15 mouse cellular contexts compared by ENCODE assay signal in the genomic region with DNA sequence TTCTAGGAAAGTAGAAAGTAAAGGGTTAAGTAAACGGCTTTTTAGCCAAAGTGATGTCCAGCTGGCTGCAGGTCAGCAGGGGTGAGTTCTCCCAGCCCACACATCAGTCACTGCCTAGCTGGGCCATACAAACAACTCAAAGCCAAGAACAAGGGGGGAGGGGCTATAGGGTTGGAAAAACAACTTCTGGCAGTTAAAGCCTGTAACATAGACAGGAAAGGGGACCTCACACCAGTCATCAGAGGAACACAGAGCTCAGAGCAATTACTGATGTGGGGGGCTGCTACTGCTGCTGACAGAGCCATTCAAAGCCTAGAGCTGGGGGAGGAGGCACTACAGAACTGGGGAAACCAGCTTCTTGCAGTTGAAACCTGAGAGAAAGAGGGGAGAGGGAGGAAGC. TPM values are rescaled to one million over a fixed set of nuclear protein-coding genes. Genes with fewer than 3 reads are reported as not detected.
DNase-seq lines count a peak whose midpoint lies in the region; ATAC-seq lines count a peak whose summit lies in the region.
"Had no signal": no experiment of that assay in that cellular context is flagged by ENCODE, and none has a peak within 500 bp of the region (broad histone marks: within the 10 kb centered on the region; RNA-seq: fewer than 3 reads in every experiment).

No protein-coding gene starts in this region.

- no peak for DNase-seq in heart, postnatal 14 days
- peak; percentile 32 to 46 for DNase-seq in kidney, postnatal 4 days
- no peak for DNase-seq in kidney, adult 8-10 months
- DNase-seq in embryo, embryonic 10 days (ENCODE audit: low spot score), result peak; percentile 70
- peak; percentile 61 for DNase-seq in mesoderm, embryonic 11.5 days (ENCODE audit: low read depth, low spot score)
- DNase-seq in adrenal gland, adult 8-10 months, result no peak
- no peak for DNase-seq in gastrocnemius, postnatal 10 days
- DNase-seq: thymus, postnatal 14 days had no signal

- H3K9ac ChIP-seq in heart, embryonic 15.5 days, result no peak overlapping the region
- H3K9ac ChIP-seq: hindbrain, embryonic 15.5 days had no signal

- no peak overlapping the region for H3K27ac ChIP-seq in heart, embryonic 15.5 days
- H3K27ac ChIP-seq: hindbrain, embryonic 15.5 days had no signal

- H3K4me3 ChIP-seq in heart, embryonic 15.5 days, result no peak overlapping the region
- H3K4me3 ChIP-seq: hindbrain, embryonic 15.5 days had no signal

- H3K9me3 ChIP-seq in heart, embryonic 15.5 days (replicated peaks), result peaks cover 11% of the 10 kb centered on the region; the same call in 1 of the 2 replicates
- H3K9me3 ChIP-seq: hindbrain, embryonic 15.5 days had no signal

- intact Hi-C loops in heart, postnatal 14 days (cut with DNase I), result no loop called here

- WGBS in heart, embryonic 15.5 days, result 19% methylated on average over 1 of the region's 1 CpGs

- no peaks in the 10 kb centered on the region for H3K36me3 ChIP-seq in heart, embryonic 15.5 days
- H3K36me3 ChIP-seq: hindbrain, embryonic 15.5 days had no signal

- H3K4me1 ChIP-seq in heart, embryonic 15.5 days (replicated peaks), result no peaks in the 10 kb centered on the region
- H3K4me1 ChIP-seq: hindbrain, embryonic 15.5 days had no signal

- no peak overlapping the region for H3K4me2 ChIP-seq in heart, embryonic 15.5 days
- H3K4me2 ChIP-seq: hindbrain, embryonic 15.5 days had no signal

- ATAC-seq in heart, embryonic 15.5 days (replicated peaks; ENCODE audit: insufficient number of reproducible peaks, insufficient read depth, low FRiP score, low read depth), result 0 out of 2 replicates have a peak, but pooled peaks have one; percentile 14

- no peaks in the 10 kb centered on the region for H3K27me3 ChIP-seq in heart, embryonic 15.5 days
- H3K27me3 ChIP-seq: hindbrain, embryonic 15.5 days had no signal

RNA-seq across cellular contexts. Expression of a gene that starts 7.2 kb away (rescaled TPM):
- polyA plus RNA-seq in heart, embryonic 15.5 days (2015; fragmentation: Nextera tagmentation; extraction: Ambion mirVana), result not detected in 2 replicates
- not detected for total RNA-seq in heart, postnatal 14 days (2021)
- not detected for total RNA-seq in adrenal gland, adult 8-10 months (2022)
- total RNA-seq in gastrocnemius, postnatal 10 days (2021), result not detected
- total RNA-seq: gastrocnemius, postnatal 4 days; layer of hippocampus, adult 8-10 months; left cerebral cortex, adult 8-10 months; liver, adult 2 months had no signal
- polyA plus RNA-seq: heart, embryonic 14.5 days; hindbrain, embryonic 15.5 days; liver, adult 2 months had no signal

RNA-seq across cellular contexts. Expression of a gene that starts 17.4 kb away (rescaled TPM):
- not detected in 2 replicates for polyA plus RNA-seq in heart, embryonic 15.5 days (2015; fragmentation: Nextera tagmentation; extraction: Ambion mirVana)
- not detected for total RNA-seq in heart, postnatal 14 days (2021)
- not detected for total RNA-seq in adrenal gland, adult 8-10 months (2022)
- not detected for total RNA-seq in gastrocnemius, postnatal 10 days (2021)
- total RNA-seq: gastrocnemius, postnatal 4 days; layer of hippocampus, adult 8-10 months; left cerebral cortex, adult 8-10 months; liver, adult 2 months had no signal
- polyA plus RNA-seq: heart, embryonic 14.5 days; hindbrain, embryonic 15.5 days; liver, adult 2 months had no signal

RNA-seq across cellular contexts. Expression of a gene that starts 33.5 kb away (rescaled TPM):
- not detected in 2 replicates for polyA plus RNA-seq in heart, embryonic 15.5 days (2015; fragmentation: Nextera tagmentation; extraction: Ambion mirVana)
- total RNA-seq in heart, postnatal 14 days (2021), result not detected
- total RNA-seq in adrenal gland, adult 8-10 months (2022), result not detected
- total RNA-seq in gastrocnemius, postnatal 10 days (2021), result not detected
- total RNA-seq: gastrocnemius, postnatal 4 days; layer of hippocampus, adult 8-10 months; left cerebral cortex, adult 8-10 months; liver, adult 2 months had no signal
- polyA plus RNA-seq: heart, embryonic 14.5 days; hindbrain, embryonic 15.5 days; liver, adult 2 months had no signal

RNA-seq across cellular contexts. Expression of a gene that starts 40.9 kb away (rescaled TPM):
- polyA plus RNA-seq in heart, embryonic 15.5 days (2015; fragmentation: Nextera tagmentation; extraction: Ambion mirVana), result not detected in 2 replicates
- total RNA-seq in heart, postnatal 14 days (2021), result not detected
- total RNA-seq in adrenal gland, adult 8-10 months (2022), result not detected
- total RNA-seq in gastrocnemius, postnatal 10 days (2021), result not detected
- total RNA-seq: gastrocnemius, postnatal 4 days; layer of hippocampus, adult 8-10 months; left cerebral cortex, adult 8-10 months; liver, adult 2 months had no signal
- polyA plus RNA-seq: heart, embryonic 14.5 days; hindbrain, embryonic 15.5 days; liver, adult 2 months had no signal

RNA-seq across cellular contexts. Expression of a gene that starts 51.5 kb away (rescaled TPM):
- not detected in 2 replicates for polyA plus RNA-seq in heart, embryonic 15.5 days (2015; fragmentation: Nextera tagmentation; extraction: Ambion mirVana)
- total RNA-seq in heart, postnatal 14 days (2021), result not detected
- not detected for total RNA-seq in adrenal gland, adult 8-10 months (2022)
- not detected for total RNA-seq in gastrocnemius, postnatal 10 days (2021)
- total RNA-seq: gastrocnemius, postnatal 4 days; layer of hippocampus, adult 8-10 months; left cerebral cortex, adult 8-10 months; liver, adult 2 months had no signal
- polyA plus RNA-seq: heart, embryonic 14.5 days; hindbrain, embryonic 15.5 days; liver, adult 2 months had no signal

Comparison
In these comparisons a context has a peak if more than half of its experiments do, and no peak if none do; other contexts are left out.
1. DNase-seq: peak in kidney, postnatal 4 days (2 of 2), embryo, embryonic 10 days (single experiment) and mesoderm, embryonic 11.5 days (single experiment); none in heart, postnatal 14 days (0 of 2), kidney, adult 8-10 months (0 of 2), adrenal gland, adult 8-10 months (single experiment) and gastrocnemius, postnatal 10 days (single experiment).